12 mouse cellular contexts compared by ENCODE assay signal in the genomic region with DNA sequence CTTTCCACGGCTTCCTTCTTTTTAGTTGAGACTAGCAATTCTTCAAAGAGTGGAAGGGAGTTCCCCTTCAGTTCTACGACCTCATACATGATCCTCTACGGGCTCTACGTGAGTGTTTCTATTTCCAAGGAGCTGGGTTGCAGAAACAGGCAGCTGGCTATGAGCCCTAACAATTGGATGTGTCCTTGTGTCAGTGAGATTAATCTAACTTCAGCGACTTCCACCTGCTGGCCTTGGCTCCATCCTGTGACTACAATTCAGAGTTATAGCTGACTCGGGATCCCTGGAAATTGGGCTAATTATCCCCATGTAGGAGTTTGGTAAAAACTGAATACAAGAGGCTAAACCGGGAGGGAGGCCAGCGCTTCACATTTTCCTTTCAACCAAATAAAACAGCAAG.
DNase-seq lines count a peak whose midpoint lies in the region; ATAC-seq and TF ChIP-seq lines count a peak whose summit lies in the region.
"Had no signal": no experiment of that assay in that cellular context is flagged by ENCODE, and none has a peak within 500 bp of the region (broad histone marks: within the 10 kb centered on the region; RNA-seq: fewer than 3 reads in every experiment).

No protein-coding gene starts in this region.

- peak in 1 of 2 experiments; percentile 29 for DNase-seq in heart, adult 2 months
- DNase-seq in heart, embryonic 10.5 days (ENCODE audit: low spot score): no peak
- no peak for DNase-seq in liver, adult 2 months (ENCODE audit: extremely low read depth, low read depth, low spot score)
- DNase-seq in liver: no peak
- peak; percentile 23 for DNase-seq in brain, adult 2 months (ENCODE audit: low read depth, low spot score)
- DNase-seq in B cell, adult 2 months: no peak
- DNase-seq: embryo, embryonic 11 days; right cerebral cortex, postnatal 4 days had no signal

- no peak overlapping the region; the same call in 1 of the 2 replicates for H3K4me3 ChIP-seq in heart, adult 2 months
- no peak overlapping the region for H3K4me3 ChIP-seq in heart, embryonic 10.5 days
- no peak overlapping the region for H3K4me3 ChIP-seq in liver, adult 2 months (ENCODE audit: insufficient read depth, low read depth, low read length)
- H3K4me3 ChIP-seq in stomach, embryonic 15.5 days (replicated peaks): no peak overlapping the region
- H3K4me3 ChIP-seq: intestine, embryonic 15.5 days; limb, embryonic 12.5 days; megakaryocyte, embryonic 14.5 days had no signal

- no peak for TF ChIP-seq CTCF in heart, adult 2 months (IDR thresholded peaks at IDR 0.05)
- no peak for TF ChIP-seq CTCF in liver, adult 2 months (IDR thresholded peaks at IDR 0.05; ENCODE audit: low read depth, low read length)

- no peak for ATAC-seq in stomach, embryonic 15.5 days (ENCODE audit: insufficient read depth, low FRiP score, low read depth)

- no peak for TF ChIP-seq POLR2A in heart, adult 2 months (IDR thresholded peaks at IDR 0.05; ENCODE audit: insufficient read depth, low read depth, low read length)
- no peak for TF ChIP-seq POLR2A in liver, adult 2 months (IDR thresholded peaks at IDR 0.05; ENCODE audit: extremely low read depth, insufficient read depth, low read length)

- H3K9me3 ChIP-seq in heart, embryonic 10.5 days: no peaks in the 10 kb centered on the region
- no peaks in the 10 kb centered on the region for H3K9me3 ChIP-seq in stomach, embryonic 15.5 days
- H3K9me3 ChIP-seq: intestine, embryonic 15.5 days; limb, embryonic 12.5 days; megakaryocyte, embryonic 14.5 days had no signal

- intact Hi-C loops in heart, adult 2 months (cut with DNase I): loop anchor here (5.0 kb wide), 1 partner anchor 140 kb away; no protein-coding TSS in a partner anchor

- H3K36me3 ChIP-seq in heart, adult 2 months (ENCODE audit: control insufficient read depth, insufficient read depth, low read length): peaks cover 4% of the 10 kb centered on the region; the same call in 1 of the 2 replicates
- H3K36me3 ChIP-seq in heart, embryonic 10.5 days: no peaks in the 10 kb centered on the region
- H3K36me3 ChIP-seq in liver, adult 2 months (ENCODE audit: control insufficient read depth, insufficient read depth, low read length): no peaks in the 10 kb centered on the region
- no peaks in the 10 kb centered on the region for H3K36me3 ChIP-seq in stomach, embryonic 15.5 days
- H3K36me3 ChIP-seq: intestine, embryonic 15.5 days; limb, embryonic 12.5 days had no signal

- peak overlapping the region; percentile 16 for H3K4me2 ChIP-seq in stomach, embryonic 15.5 days
- H3K4me2 ChIP-seq: limb, embryonic 12.5 days had no signal

- H3K4me1 ChIP-seq in heart, adult 2 months (ENCODE audit: control insufficient read depth, insufficient read depth, low read length): peaks cover 19% of the 10 kb centered on the region
- peaks cover 35% of the 10 kb centered on the region for H3K4me1 ChIP-seq in heart, embryonic 10.5 days
- H3K4me1 ChIP-seq in liver, adult 2 months (ENCODE audit: control insufficient read depth, insufficient read depth, low read length): peaks cover 3% of the 10 kb centered on the region; the same call in 1 of the 2 replicates
- 0 out of 2 replicates have a peak, but pooled peaks cover 8% of the 10 kb centered on the region for H3K4me1 ChIP-seq in stomach, embryonic 15.5 days

- no peaks in the 10 kb centered on the region for H3K27me3 ChIP-seq in heart, adult 2 months (ENCODE audit: control insufficient read depth, insufficient read depth, low read length)
- peaks cover 14% of the 10 kb centered on the region; the same call in 1 of the 2 replicates for H3K27me3 ChIP-seq in heart, embryonic 10.5 days (ENCODE audit: insufficient read depth, poor library complexity, severe bottlenecking)
- H3K27me3 ChIP-seq in liver, adult 2 months (ENCODE audit: control insufficient read depth, insufficient read depth, low read length): no peaks in the 10 kb centered on the region
- H3K27me3 ChIP-seq in stomach, embryonic 15.5 days (replicated peaks): no peaks in the 10 kb centered on the region
- H3K27me3 ChIP-seq: intestine, embryonic 15.5 days; limb, embryonic 12.5 days had no signal

- H3K9ac ChIP-seq in heart, adult 2 months (ENCODE audit: low read depth, low read length): no peak overlapping the region
- H3K9ac ChIP-seq in liver, adult 2 months (ENCODE audit: low read depth, low read length): no peak overlapping the region
- no peak overlapping the region for H3K9ac ChIP-seq in stomach, embryonic 15.5 days
- H3K9ac ChIP-seq: intestine, embryonic 15.5 days; limb, embryonic 12.5 days had no signal

- peak overlapping the region; percentile 81 for H3K27ac ChIP-seq in heart, adult 2 months
- no peak overlapping the region for H3K27ac ChIP-seq in heart, embryonic 10.5 days
- H3K27ac ChIP-seq in liver, adult 2 months (replicated peaks; ENCODE audit: insufficient read depth, low read depth, low read length): 0 out of 2 replicates have a peak overlapping the region, but pooled peaks have one; percentile 14
- no peak overlapping the region for H3K27ac ChIP-seq in stomach, embryonic 15.5 days
- H3K27ac ChIP-seq: intestine, embryonic 15.5 days; limb, embryonic 12.5 days had no signal

- WGBS in heart, adult 2 months: 29% methylated on average over 8 of the region's 8 CpGs
- WGBS in heart, embryonic 10.5 days: 66% methylated on average over 8 of the region's 8 CpGs
- WGBS in liver, adult 2 months: 70% methylated on average over 8 of the region's 8 CpGs
- WGBS in stomach, embryonic 15.5 days: 39% methylated on average over 8 of the region's 8 CpGs

- H3K79me2 ChIP-seq in heart, adult 2 months (replicated peaks; ENCODE audit: control insufficient read depth, insufficient read depth, low read length): no peaks in the 10 kb centered on the region
- H3K79me2 ChIP-seq in liver, adult 2 months (ENCODE audit: control insufficient read depth, insufficient read depth, low read length): no peaks in the 10 kb centered on the region

- no peak for TF ChIP-seq EP300 in heart, adult 2 months (IDR thresholded peaks at IDR 0.05; ENCODE audit: insufficient read depth, low read depth, low read length)

Comparison
In these comparisons a context has a peak if more than half of its experiments do, and no peak if none do; other contexts are left out.
1. H3K27ac ChIP-seq: peak in heart, adult 2 months (single experiment) and liver, adult 2 months (single experiment); none in heart, embryonic 10.5 days (single experiment) and stomach, embryonic 15.5 days (single experiment).